Mouse (Mus musculus): ENCODE measurements around the gene Mus81. TPM values are rescaled to one million over a fixed set of nuclear protein-coding genes. Genes with fewer than 3 reads are reported as not detected.

The Mus81 gene
- polyA plus RNA-seq, 1 experiment: 27.1 TPM

- H3K4me1 ChIP-seq (ENCODE audit: control insufficient read depth, insufficient read depth, low read length): 0 out of 2 replicates have a peak, but pooled peaks cover 3% of the 10 kb centered on the region
- H3K4me3 ChIP-seq (ENCODE audit: insufficient read depth, low read length): peak within 1 kb of the TSS; percentile 83
- TF ChIP-seq CTCF (IDR thresholded peaks at IDR 0.05; ENCODE audit: borderline replicate concordance, insufficient read depth, low read length) (no peak), POLR2A (IDR thresholded peaks at IDR 0.05; ENCODE audit: low read depth, low read length) (peak; percentile 58)
- H3K27ac ChIP-seq (ENCODE audit: insufficient read depth, low read length): peak within 1 kb of the TSS; percentile 99
These were observed 14.5 kb downstream of the Mus81 start, which contains the start of gene Efemp2 for GRCm38 (mm10) chr19:5473720-5474119. TSS of gene Efemp2 (plus strand) at chr19:5473954.

DNA sequence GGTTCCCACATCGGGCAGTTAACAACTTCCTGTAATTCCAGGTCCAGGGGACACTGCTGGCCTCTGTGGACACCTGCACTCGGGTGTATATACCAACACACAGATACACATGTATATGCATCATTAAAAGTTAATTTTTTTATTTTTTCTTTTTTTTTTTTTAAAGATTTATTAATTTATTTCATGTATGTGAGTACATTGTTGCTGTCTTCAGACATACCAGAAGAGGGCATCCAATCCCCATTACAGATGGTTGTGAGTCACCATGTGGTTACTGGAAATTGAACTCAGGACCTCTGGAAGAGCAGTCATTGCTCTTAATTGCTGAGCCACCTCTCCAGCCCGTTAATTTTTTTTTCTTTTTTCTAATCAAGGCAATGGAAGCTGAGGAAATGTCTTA, 15.3 kb downstream of the Mus81 start:
- Histone ChIP-seq H3K4me3 (ENCODE audit: insufficient read depth, low read length) (no peak overlapping the region), H3K27ac (ENCODE audit: insufficient read depth, low read length) (peak overlapping the region; percentile 99)
- TF ChIP-seq CTCF (IDR thresholded peaks at IDR 0.05; ENCODE audit: borderline replicate concordance, insufficient read depth, low read length): no peak
- TF ChIP-seq POLR2A (IDR thresholded peaks at IDR 0.05; ENCODE audit: low read depth, low read length): no peak

GRCm38 (mm10) chr19:5471846-5472245, 16.4 kb downstream of the Mus81 start:
- Histone ChIP-seq H3K4me1 (ENCODE audit: control insufficient read depth, insufficient read depth, low read length) (no peaks in the 10 kb centered on the region), H3K27ac (ENCODE audit: insufficient read depth, low read length) (peak overlapping the region; percentile 72), H3K4me3 (ENCODE audit: insufficient read depth, low read length) (no peak overlapping the region)
- no peak for TF ChIP-seq POLR2A (IDR thresholded peaks at IDR 0.05; ENCODE audit: low read depth, low read length)
- TF ChIP-seq CTCF (IDR thresholded peaks at IDR 0.05; ENCODE audit: borderline replicate concordance, insufficient read depth, low read length): no peak

More for the DNA sequence above, 15.3 kb downstream of the Mus81 start:
- 0 out of 2 replicates have a peak, but pooled peaks cover 3% of the 10 kb centered on the region for H3K4me1 ChIP-seq (ENCODE audit: control insufficient read depth, insufficient read depth, low read length)

DNA sequence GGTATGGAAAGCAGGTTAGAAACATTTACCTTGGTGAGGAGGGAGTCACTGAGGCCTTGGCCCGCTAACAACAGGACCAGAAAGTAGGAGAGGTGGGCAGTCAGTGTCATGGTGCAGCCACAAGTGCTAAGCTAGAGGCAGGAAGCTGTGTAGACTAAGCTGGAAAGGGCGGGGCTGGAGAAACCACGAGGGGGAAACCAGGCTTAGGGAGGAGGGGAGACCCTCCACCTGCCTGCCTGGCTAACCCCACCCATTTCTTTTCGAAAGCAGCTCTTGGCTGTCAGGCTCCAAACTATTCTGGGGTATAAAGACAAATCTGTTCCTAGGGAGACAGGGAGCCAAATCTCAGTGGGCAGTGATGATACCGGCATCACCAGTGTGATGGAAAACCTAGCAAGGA, 19.8 kb downstream of the Mus81 start, which contains the start of gene Ctsw:
Ctsw (minus strand) TSS at position 134 of the 400 bp plus-strand sequence.
- H3K4me1 ChIP-seq (ENCODE audit: control insufficient read depth, insufficient read depth, low read length): peaks cover 3% of the 10 kb centered on the region; the same call in 1 of the 2 replicates
- H3K27ac ChIP-seq (ENCODE audit: insufficient read depth, low read length): no peak within 1 kb of the TSS
- TF ChIP-seq POLR2A (IDR thresholded peaks at IDR 0.05; ENCODE audit: low read depth, low read length) (no peak), CTCF (IDR thresholded peaks at IDR 0.05; ENCODE audit: borderline replicate concordance, insufficient read depth, low read length) (no peak)
- no peak within 1 kb of the TSS for H3K4me3 ChIP-seq (ENCODE audit: insufficient read depth, low read length)

- Histone ChIP-seq H3K4me3 (ENCODE audit: insufficient read depth, low read length) (no peak overlapping the region), H3K4me1 (ENCODE audit: control insufficient read depth, insufficient read depth, low read length) (peaks cover 3% of the 10 kb centered on the region; the same call in 1 of the 2 replicates), H3K27ac (ENCODE audit: insufficient read depth, low read length) (no peak overlapping the region)
- TF ChIP-seq POLR2A (IDR thresholded peaks at IDR 0.05; ENCODE audit: low read depth, low read length) (no peak), CTCF (IDR thresholded peaks at IDR 0.05; ENCODE audit: borderline replicate concordance, insufficient read depth, low read length) (no peak)
These were observed 21.2 kb downstream of the Mus81 start for GRCm38 (mm10) chr19:5466916-5467500.

- Histone ChIP-seq H3K4me3 (ENCODE audit: insufficient read depth, low read length) (no peak overlapping the region), H3K27ac (ENCODE audit: insufficient read depth, low read length) (no peak overlapping the region), H3K4me1 (ENCODE audit: control insufficient read depth, insufficient read depth, low read length) (peaks cover 9% of the 10 kb centered on the region; the same call in 1 of the 2 replicates)
- TF ChIP-seq POLR2A (IDR thresholded peaks at IDR 0.05; ENCODE audit: low read depth, low read length): no peak
- TF ChIP-seq CTCF (IDR thresholded peaks at IDR 0.05; ENCODE audit: borderline replicate concordance, insufficient read depth, low read length): no peak
These were observed 23.2 kb downstream of the Mus81 start for GRCm38 (mm10) chr19:5465037-5465436.

DNA sequence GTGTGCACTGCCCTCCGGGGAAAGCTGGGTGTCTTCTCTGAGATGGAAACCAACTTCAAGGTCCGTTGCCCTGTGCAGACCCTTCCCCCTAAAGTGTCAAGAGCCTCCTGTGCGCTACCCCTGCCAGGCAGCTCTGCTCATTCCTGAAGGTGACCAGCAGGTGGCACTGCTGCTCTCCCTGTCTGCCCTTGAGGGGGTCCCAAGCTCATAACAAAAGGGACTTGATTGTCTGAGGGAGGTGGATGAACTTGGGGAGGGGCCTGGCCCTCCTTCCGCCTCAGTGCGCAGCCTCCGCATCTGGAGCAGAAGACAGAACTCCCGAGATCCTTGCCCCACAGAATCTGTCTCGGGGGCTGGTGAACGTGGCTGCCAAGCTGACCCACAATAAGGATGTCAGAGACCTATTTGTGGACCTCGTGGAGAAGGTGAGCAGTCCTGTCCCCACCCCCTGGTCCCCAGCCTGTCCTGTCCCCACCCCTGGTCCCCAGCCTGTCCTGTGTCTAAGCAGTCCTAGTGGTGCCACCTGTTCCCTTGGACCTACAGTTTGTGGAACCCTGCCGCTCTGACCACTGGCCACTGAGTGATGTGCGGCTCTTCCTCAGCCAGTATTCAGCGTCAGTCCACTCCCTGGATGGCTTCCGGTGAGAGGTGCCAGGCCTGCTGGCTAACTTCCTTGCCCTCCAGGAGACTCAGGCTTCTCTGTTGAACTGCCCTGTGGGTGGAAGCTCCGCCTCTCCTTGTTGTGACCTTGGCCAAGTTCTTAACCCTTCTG, 24.2 kb downstream of the Mus81 start:
- TF ChIP-seq CTCF (IDR thresholded peaks at IDR 0.05; ENCODE audit: borderline replicate concordance, insufficient read depth, low read length) (peak; percentile 94), POLR2A (IDR thresholded peaks at IDR 0.05; ENCODE audit: low read depth, low read length) (no peak)
- H3K4me1 ChIP-seq (ENCODE audit: control insufficient read depth, insufficient read depth, low read length): peaks cover 9% of the 10 kb centered on the region; the same call in 1 of the 2 replicates
- no peak overlapping the region for H3K27ac ChIP-seq (ENCODE audit: insufficient read depth, low read length)
- no peak overlapping the region for H3K4me3 ChIP-seq (ENCODE audit: insufficient read depth, low read length)

DNA sequence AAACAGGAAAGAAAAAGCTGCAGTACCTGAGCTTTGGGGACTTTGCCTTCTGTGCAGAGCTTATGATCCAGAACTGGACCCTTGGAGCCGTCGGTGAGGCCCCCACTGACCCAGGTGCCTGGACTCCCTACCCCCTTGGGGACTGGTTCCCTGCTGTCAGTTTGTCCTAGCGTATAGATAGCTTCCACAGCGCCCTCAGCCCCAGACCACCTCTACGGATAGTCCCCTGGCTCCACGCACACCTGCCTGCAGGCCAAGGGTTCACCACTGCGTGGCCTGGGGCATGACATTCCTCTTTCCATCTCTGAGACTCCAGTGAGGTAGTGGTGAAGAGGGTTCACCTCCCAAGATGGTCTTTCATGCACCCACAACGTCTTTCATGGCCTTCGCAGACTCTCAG, 25.0 kb downstream of the Mus81 start:
- peaks cover 12% of the 10 kb centered on the region for H3K4me1 ChIP-seq (ENCODE audit: control insufficient read depth, insufficient read depth, low read length)
- H3K4me3 ChIP-seq (ENCODE audit: insufficient read depth, low read length): no peak overlapping the region
- H3K27ac ChIP-seq (ENCODE audit: insufficient read depth, low read length): no peak overlapping the region
- TF ChIP-seq POLR2A (IDR thresholded peaks at IDR 0.05; ENCODE audit: low read depth, low read length): no peak
- TF ChIP-seq CTCF (IDR thresholded peaks at IDR 0.05; ENCODE audit: borderline replicate concordance, insufficient read depth, low read length): no peak

GRCm38 (mm10) chr19:5461411-5461810, 26.8 kb downstream of the Mus81 start:
- Histone ChIP-seq H3K27ac (ENCODE audit: insufficient read depth, low read length) (no peak overlapping the region), H3K4me3 (ENCODE audit: insufficient read depth, low read length) (peak overlapping the region; percentile 84), H3K4me1 (ENCODE audit: control insufficient read depth, insufficient read depth, low read length) (peaks cover 14% of the 10 kb centered on the region; the same call in 1 of the 2 replicates)
- no peak for TF ChIP-seq POLR2A (IDR thresholded peaks at IDR 0.05; ENCODE audit: low read depth, low read length)
- TF ChIP-seq CTCF (IDR thresholded peaks at IDR 0.05; ENCODE audit: borderline replicate concordance, insufficient read depth, low read length): no peak
